Mouse (Mus musculus) megakaryocyte progenitor cell, adult 5-6 weeks (primary cell): ENCODE data around the gene 4933415A04Rik. TPM values are rescaled to one million over a fixed set of nuclear protein-coding genes. Genes with fewer than 3 reads are reported as not detected.
A peak's percentile ranks its signal among the peaks of the same experiment; 100 is the strongest.

Source experiments
- ATAC-seq: replicated peaks from 2 replicates; pipeline ENCODE4 v1.8.0; 2016; ENCODE audit warnings: mild to moderate bottlenecking, moderate TSS enrichment, inconsistent platforms; ENCODE audit not compliant: poor library complexity
- total RNA-seq, 2 experiments: library from RNA; stranded (forward) in 1 of 2; stranded (reverse) in 1 of 2; fragments of 157-497, 149-512 nt in 1 of 2; fragments of 200-1000 nt in 1 of 2; gene quantifications; 2 replicates each; pipeline versions ENCODE4 v1.2.3 to v1.2.4; 2015 to 2017

4933415A04Rik gene
- total RNA-seq (2015), result not detected in 2 replicates
- total RNA-seq (2017), result not detected in 2 replicates

DNA sequence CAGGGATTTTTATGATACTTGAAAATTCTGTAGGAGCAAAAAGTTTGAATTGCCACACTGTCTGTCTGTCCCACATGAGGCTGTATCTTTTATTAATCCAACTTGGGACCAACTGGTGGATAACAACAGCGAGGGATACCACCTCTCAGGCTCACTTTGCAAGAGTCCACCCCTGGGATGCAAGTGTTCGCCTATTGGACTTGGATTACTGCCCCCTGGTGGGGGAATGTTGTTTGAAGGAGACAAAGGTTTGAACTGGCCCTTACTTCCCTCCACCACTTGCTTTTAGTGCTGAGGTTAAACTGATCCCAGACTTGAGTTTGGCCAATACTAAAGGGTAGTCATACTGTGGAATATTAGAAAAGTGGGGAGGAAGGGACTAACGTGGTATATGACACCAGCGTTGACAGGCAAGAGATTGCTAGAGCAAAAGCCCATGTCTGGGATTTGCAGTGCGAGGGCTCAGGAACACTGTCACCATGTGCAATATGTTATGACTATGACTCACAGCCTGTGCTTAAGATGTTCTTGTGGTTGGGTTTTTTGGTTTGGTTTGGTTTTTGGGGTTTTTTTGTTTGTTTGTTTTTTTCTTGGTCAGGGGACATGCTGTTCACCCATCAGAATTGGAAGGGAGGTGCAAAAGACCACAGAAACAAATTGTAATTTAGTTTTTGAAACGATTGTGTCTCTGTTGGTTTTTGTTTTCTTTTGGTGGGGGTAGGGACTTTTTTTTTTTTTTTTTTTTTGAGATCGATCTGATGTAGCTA is at the start of gene 4933415A04Rik:
4933415A04Rik (plus strand) TSS at position 717 of the 767 bp plus-strand sequence.
- ATAC-seq, result peak; percentile 98

DNA sequence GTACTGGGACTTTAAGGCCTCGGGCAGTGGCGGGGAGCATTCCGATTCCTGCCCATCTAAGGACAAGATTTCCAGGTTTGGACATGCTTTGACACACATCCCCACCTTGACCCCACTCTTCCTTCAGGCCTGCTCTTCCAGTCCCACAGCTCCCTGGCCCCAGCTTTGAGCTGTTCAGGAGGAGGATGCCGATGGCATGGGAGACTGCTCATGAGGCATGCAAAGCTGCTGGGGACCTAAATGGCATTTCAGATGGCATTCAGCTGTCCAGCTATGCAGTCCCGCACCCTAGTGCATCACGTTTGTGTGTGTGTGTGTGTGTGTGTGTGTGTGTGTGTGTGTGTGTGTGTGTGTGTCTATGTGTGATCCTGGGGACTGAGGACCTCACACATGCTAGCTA is 49.8 kb upstream of the 4933415A04Rik start:
- ATAC-seq, result no peak

DNA sequence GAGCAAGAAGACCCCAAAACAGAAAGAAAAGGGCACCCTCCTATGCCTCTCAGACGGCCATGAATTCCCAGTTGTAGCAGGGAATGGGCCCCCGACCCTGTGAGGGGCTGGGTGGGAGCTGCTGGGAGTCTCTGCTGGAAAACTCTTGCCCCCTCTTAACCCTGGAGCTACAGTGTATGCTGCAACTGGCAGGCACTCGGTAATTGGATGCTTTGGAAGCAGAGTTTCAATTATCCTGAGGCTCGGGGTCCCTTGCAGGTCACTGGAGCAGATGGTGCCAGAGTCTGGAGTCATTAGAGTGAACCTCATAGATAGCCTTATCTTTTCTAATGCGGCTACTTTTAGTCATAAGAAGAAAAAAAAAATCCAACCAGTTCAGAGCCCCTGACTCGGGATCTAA is 47.0 kb upstream of the 4933415A04Rik start:
- ATAC-seq, result no peak

DNA sequence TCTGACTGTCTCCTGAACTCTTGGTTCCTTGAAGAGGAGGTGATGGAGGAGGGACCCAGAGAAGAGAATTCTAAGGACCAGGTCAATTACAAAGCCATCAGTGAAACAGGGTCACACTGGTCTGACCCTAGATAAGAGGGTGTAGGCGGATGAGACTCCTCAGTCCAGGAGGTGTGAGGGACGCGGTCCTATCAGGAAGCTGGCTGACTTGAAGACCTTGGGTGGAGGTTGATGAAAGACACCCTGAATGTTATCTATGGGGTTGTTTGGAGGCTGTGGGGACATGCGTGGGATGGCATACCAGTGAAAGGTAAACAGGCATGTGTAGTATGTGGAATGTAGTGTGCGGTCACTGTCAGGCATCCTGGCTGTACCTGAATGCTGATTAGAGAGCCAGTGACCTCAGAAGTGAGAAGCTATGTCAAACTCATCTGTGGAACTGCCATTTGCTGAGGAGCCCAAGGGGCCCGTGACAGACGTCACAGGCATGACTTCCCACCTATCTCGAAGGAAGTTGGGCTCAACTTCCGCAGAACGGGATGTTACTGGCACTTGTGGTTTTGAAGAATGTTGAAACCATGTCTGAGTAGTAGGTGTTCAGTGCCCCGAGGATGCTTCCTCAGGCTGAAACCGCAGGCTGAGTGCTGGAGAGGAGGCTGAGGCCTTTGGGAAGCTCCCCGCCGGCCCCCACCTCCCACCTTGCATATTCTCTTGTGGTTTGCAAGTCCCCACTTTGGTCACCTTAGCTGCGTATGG is 43.0 kb upstream of the 4933415A04Rik start:
- peak; percentile 96 for ATAC-seq

DNA sequence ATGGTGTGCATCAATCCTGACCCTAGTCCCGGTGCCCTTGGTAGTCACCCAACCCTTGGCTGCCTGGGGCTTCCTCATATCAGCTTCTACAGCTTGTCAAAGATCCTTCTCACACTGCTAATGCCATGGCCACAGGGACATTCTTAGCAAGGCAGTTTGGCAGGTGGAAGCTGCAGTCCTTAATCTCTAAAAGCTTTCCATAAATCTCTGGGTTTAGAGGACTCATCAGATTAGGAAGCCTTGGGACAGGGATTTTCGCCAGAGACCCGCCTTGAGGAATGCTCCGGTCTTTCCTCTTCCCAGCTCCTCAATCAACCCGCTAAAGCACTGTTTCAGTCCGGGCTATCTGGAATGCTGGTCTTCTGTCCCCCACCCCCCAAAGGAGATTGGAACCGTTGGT is 42.0 kb upstream of the 4933415A04Rik start:
- no peak for ATAC-seq

DNA sequence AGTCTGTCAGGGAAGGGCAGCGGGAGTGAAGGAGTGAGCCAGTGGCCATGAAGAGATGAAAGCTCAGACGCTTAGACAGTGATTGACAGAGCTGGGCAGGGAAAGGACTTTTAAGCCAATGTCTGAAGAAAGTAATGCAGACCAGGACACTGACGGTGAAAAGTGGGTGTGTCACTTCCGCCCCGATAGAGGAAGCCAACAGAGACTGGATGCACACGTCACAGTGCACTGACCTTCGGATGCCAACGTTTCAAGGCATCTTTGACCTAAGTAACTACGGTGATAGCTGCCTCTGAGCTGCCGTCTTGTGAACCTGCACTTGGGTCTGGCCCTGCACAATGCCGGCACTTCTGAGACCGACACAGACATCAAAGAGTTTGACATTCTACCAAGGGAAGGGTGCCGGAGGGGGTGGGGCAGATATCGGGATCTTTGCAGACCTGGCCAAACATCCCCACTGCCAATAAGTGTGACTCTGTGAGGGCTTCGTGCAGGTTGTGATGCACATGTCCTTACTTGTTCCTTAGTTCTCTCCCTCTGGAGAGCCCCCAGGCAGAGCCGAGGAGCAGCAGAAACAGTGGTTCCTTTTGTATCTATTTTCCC is 40.9 kb upstream of the 4933415A04Rik start:
- ATAC-seq, result no peak

DNA sequence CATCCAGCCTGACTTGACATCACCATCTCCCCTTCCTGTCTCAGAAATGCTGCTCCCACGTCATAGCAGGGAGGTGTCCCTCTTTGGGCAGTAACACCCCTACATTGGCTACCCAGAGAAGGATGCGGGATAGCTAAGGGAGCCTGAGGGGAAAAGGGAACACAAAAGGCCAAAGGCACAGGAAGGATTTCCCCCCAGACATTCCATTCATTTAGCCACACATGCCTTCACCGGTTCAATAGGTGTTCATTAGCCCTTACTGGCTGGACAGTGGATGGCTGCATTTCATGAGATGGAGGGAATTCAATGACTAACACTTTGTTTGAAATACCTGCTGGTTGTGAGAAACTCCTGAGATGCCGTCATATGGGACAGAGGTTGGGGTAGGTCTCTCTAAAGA is 40.2 kb upstream of the 4933415A04Rik start:
- no peak for ATAC-seq

DNA sequence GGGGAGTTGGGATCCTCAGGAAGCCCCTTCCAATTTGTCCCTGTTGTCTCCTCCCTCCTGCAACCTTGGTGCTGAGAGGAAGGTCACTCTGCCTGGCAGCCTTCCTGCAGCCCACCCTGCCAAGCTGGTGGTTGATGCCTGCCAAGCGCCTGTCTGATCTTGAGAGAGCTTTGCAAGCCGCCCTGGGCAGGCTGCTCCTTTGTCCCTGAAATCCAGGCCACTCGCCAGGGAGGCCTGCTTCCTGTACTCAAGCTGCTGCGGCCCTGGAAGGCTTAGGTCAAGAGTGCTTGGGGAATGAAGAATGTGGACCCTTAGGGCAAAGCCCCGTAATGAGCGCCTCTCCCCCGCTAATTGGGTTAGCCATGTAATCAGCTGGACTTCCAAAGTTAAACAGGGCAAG is 38.7 kb upstream of the 4933415A04Rik start:
- ATAC-seq, result no peak

DNA sequence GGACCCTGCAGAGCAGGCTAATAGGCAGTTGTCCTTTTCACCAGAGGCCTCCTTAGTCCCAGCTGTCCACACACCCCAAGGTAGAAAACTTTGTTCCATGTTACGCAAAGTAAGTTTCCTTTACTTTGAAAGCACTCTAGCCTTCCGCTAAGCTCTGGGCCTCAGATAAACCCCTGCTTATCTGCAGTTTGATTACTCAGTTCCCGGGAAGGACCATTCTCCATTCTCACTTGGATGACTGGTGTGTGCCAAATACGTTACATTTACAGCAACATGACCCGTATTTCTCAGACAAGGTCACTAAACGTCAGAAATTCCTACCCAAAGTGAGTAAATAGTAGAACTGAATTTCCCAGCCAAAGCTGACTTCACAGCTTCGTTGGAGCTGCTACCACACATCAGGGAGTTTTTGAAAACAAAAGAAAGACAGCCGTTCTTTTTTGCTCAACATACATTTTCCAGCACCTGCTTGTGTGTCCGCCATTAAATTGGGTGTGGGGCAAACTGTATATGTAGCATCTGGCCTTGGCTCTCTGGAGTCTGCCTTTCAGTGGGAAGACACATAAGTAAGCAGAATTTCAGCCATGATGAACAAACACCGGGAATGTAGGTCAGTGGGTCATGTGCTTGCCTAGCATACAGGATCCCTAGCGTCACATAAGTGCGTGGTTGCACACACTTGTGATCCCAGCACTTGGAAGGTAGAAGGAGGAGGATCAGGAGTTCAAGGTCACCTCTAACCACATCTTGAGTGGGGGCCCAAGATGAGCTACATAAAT is 38.0 kb upstream of the 4933415A04Rik start:
- no peak for ATAC-seq

DNA sequence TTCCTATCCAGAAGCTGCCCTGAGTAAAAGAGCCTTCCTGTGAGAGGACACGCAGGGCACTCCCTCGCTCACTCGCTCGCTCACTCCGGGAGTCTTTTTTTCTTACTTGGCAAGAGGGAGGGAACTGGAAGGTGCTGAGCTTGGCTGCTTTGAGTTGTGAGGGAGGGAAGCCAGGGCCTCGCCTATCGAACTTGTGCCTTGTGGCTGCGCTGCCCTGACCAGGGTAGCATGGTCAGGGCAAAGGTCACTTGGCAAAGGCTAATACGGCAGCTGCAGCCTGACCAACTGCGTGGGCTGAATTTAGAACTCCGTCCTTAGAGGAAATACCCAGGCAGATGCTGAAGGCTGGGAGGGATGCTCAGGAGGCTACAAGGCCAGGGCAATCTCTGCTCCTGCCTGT is 37.1 kb upstream of the 4933415A04Rik start:
- no peak for ATAC-seq

DNA sequence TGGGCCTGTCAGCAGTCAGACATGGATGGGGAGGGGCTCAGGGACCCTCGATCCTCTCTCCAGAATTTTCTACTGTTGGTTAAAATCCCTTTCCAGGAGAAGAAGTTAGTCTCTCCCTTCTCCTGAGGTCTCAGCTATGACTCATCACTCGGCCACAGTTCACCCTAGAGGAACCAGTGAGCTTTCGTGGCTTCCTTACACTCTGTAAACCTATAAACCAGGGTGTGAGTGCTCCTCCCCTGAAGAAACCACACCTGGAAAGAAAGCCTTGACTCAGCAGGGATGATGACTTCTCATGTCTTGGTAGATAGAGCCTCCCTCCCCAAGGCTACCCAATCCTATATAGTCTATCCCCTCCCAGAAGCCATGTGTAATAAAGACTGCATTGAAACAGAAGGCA is 35.1 kb upstream of the 4933415A04Rik start:
- peak; percentile 52 for ATAC-seq

DNA sequence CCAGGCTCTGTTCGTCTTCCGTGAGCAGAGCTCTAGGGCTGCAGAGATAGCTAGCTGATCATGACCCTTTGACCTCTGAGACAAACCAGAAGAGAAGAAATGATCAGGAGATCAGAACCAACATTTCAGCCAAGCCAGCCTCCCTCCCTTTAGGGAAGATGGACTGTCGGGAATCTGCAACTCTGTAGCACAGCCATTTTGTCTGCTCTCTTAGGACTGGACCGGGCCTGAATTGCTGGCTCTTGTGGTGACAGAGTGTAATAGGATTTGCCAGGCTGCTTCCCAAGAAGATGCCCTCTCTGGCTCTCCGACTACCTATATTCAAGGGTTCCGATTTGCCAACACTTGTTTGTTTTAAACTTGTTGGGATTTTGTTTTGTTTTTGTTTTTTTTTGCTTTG is 34.2 kb upstream of the 4933415A04Rik start:
- ATAC-seq, result no peak

DNA sequence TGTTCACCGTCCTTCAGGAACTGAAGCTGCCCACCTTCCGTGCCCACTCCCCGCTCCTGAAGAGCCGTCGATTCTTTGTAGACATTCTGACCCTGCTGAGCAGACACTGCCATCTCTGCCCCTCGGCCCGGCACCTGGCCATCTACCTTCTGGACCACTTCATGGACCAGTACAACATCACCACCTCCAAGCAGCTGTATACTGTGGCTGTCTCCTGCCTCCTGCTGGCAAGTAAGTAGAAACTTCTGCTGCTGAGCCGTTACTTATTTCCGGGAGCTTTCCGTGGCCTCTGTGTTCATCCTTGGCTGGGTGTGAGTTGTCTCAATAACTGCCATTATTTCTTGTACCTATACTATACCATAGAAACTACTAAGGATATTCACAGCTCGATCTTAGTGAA is 30.3 kb upstream of the 4933415A04Rik start:
- no peak for ATAC-seq

DNA sequence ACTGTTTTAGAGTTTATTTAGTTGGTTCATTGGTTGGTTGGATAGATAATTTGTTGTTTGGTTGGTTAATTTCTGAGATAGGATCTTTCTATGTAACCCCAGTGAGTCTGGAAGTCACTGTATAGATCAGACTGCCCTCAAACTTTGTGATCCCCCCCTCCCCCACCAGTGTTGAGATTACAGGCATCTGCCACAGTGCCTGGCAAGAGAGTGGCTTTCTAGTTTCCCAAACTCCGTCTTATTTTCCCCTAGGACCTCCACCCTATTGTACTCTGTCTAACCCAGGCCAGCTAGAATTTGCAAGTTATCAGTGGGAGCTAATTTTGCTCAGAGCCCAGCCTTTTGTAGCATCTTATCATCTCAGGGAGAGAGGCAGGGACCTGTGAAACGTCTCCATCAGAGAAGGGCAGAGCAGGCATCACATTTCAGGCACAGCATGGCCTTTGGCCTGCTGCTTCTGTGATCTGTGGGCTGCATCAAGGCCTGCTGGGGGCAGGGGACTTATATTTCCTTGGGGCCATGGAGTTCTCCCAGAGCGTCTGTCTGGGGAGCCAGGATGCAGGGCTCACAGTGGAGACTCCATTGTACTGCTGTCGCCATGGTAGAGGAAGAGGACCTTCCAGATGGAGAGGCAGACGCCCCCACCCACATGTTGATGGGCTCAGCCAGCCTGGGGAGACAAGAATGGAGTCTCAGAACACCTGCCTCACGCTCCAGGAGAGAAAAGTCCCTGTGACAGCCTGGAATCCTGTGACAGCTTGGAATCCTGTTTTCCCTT is 27.1 kb upstream of the 4933415A04Rik start:
- ATAC-seq, result no peak

DNA sequence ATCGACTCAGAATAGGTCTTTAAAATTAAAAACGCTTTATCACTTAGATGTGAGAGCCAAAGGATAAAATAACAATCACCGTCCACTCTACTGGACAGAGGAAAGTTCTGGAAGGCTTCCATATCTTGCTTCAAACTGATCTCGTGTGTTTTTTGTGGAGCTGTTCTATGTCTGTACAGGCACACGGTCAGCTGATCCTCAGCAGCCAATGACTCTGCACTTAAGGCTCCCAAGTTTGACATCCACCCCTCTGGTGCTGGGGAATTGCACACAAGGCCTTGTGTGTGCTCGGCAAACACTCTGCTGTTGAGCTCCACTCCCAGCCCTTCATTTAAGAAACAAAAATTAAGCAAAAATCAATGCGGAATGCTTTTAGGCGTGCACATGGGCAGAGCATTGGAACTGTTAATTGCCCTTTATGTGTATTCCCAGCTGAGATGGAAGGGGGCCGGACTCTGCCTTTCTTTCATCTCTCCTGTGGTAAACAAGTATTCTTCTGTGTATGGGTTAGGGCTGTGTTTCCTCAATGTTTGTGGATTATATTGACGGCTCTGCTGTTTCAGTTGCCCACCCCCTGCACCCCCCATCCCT is 23.1 kb upstream of the 4933415A04Rik start:
- no peak for ATAC-seq

DNA sequence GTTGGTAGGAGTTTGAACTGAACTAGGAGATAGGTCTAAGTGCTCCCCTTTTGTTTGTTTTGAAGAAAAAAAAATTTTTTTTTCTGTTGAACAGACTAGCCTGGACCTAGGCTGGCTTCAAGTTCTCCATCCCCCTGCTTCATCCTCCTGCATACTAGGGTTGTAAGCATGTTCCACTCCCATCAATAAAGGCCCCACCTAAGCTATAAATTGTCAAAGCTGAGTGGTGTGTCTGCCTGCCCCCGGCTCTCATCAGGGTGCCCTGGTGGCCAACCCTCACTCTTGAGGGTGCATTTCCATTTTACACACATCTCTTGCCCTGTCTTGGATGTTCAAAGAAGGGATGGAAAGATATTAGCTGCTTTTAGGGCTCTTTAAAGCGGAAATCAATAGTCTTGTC is 21.4 kb upstream of the 4933415A04Rik start:
- no peak for ATAC-seq

DNA sequence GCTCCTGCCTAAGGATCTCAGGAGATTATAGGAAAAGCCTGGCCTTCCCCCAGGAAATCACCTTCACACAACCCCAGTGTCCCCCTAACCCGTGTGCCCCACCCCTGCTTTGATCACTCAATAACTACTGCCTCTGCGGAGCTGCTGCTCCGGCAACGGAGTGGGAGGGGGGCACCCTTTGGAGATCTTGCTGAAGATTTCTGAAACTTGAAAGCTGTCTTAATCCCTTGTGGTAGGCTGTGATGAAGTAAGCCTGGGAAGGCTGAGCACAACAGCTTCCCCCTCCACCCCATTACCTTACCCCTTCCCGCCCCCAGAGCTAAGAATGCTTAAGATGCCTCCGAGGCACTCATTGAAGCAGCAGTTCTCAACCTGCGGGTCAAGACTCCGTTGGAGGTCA is 21.0 kb upstream of the 4933415A04Rik start:
- no peak for ATAC-seq

DNA sequence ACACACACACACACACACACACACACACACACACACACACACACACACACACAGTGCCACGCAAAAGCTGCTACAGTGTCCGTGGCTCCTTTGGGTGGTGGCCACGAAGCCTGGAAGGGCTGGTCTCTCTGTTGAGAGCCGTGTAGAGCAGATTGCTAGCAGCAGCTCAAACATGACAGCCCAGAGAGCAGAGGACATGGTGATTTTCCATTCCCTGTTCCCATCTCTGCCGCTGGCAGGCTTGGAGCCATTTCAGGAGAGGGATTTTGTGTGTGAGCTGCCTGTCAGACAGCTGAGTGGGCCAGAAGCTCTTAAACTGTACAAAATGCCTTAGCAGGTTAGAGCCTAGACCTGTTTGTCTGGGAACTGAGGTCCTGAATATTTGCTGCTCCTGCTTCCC is 20.1 kb upstream of the 4933415A04Rik start:
- ATAC-seq, result no peak

DNA sequence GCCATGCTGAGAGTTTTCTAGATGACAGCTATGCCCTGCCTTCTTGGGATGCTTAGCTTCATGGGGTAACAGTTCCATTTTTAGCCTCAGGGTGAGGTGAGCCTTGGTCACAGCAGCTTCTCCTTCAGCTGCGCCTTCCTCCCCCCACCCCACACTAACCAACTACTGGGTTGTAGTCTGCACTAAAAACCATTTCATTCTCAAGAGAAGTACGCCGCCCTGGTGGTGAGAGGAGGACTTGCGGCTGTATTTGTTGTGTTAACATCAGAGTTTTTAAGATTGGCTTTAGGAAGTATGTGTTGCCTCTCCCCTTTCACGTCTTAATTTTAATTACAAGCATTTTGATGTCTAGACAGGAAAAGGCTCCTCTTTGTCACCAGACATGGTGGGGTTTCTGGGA is 18.6 kb upstream of the 4933415A04Rik start:
- ATAC-seq, result peak; percentile 74

DNA sequence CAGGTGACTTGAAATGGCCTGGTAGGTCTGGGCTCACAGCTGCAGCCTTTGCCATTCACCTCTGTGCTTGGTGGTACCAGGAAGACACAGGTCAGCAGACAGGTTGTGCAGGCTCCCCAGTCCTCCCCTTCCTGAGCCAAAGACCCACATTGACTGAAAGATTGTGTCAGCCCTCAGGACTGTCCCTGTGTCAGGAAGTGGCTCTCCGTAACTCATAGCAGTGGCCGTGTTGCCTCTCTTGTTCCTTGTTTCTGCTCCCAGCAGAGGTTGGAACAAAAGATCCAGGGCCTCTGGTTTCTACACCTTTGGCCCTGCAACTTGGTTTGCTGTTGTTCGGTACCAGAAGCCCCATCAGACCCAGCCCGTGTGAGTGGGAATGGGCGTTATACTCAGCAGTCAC is 17.7 kb upstream of the 4933415A04Rik start:
- ATAC-seq, result peak; percentile 56
